Mouse (Mus musculus) cortical plate, adult 2 months (tissue): ENCODE data around the gene Pcnx3.

Source experiments
- CTCF ChIP-seq: fragments of 200-500 bp; IDR thresholded peaks from 2 replicates; pipeline ENCODE4 v1.5.1; 2011; ENCODE audit warnings: mild to moderate bottlenecking, control low read depth, low read length; ENCODE audit not compliant: insufficient read depth; ENCODE audit errors: extremely low read depth
- POLR2A ChIP-seq: fragments of 200-500 bp; IDR thresholded peaks from 2 replicates; pipeline ENCODE4 v1.6.1; 2011; ENCODE audit warnings: mild to moderate bottlenecking, low read length, control low read depth; ENCODE audit not compliant: insufficient read depth; ENCODE audit errors: extremely low read depth

- TF ChIP-seq POLR2A (no peak), CTCF (no peak)
Observed at GRCm38 (mm10) chr19:5636036-5636570, 52.6 kb downstream of the Pcnx3 start.
